Mouse (Mus musculus) kidney, adult 2 months (tissue): ENCODE results near the gene Epha8.

Experiments used
- CTCF ChIP-seq: fragments of 200-500 bp; conservative IDR thresholded peaks from 2 replicates; pipeline ENCODE4 v1.5.1; 2011; ENCODE audit warnings: low read depth, mild to moderate bottlenecking, control low read depth, low read length, moderate library complexity, mixed read lengths; ENCODE audit not compliant: insufficient read depth, insufficient read length
- POLR2A ChIP-seq: fragments of 200-500 bp; IDR thresholded peaks from one replicate; pipeline ENCODE4 v1.6.1; 2011; ENCODE audit warnings: low read depth, low read length, control low read depth

DNA sequence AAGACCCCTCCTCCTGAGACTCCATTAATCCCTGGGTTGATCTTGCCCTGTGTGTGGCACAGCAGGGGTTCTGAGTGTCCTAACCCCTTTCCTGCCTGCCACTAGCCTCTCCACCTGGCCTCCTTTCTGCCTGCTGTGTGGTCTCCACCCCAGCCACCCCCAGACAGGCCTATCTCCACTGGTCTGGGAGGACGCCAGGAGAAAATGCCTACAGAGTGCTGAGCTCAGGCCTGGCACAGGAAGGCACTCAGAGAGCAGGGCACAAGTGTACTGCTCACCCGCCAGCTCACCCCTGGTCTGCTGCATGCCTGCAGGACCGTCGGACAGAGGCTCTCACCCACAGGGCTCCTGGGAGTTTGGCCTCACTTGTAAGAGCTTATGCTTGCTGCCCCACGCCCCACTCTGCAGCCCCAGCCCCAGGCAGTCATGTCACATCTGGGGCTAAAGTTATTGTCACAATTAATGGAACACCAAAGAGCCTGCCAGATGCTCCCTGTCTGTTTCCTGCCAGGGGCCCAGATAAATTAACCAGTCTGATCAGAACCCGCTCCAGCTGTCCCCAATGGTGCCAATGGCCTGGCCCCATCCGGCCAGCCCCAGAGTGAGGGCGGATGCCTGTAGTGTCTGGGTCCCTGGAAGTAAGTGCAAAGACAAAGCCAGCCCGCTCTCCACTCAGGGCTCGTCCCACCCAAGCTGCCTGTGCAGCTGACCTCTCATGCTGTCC lies 7.2 kb downstream of the Epha8 start:
- TF ChIP-seq CTCF (no peak), POLR2A (no peak)
